Mouse (Mus musculus) cerebellum, adult 2 months (tissue): ENCODE measurements around the gene Cspg4.

ENCODE experiments used
- CTCF ChIP-seq: fragments of 200-500 bp; IDR thresholded peaks from 2 replicates; pipeline ENCODE4 v1.5.1; 2011; ENCODE audit warnings: low read depth, mild to moderate bottlenecking, control low read depth, low read length, moderate library complexity, borderline replicate concordance; ENCODE audit not compliant: insufficient read depth
- POLR2A ChIP-seq: fragments of 200-500 bp; IDR thresholded peaks from 2 replicates; pipeline ENCODE4 v1.6.1; 2011; ENCODE audit warnings: low read length, control low read depth, borderline replicate concordance; ENCODE audit not compliant: insufficient read depth

GRCm38 (mm10) chr9:56900060-56900459 lies 35.2 kb downstream of the Cspg4 start:
- TF ChIP-seq POLR2A (no peak), CTCF (no peak)
